Mouse (Mus musculus): ENCODE data around the gene Ednrb. TPM values are rescaled to one million over a fixed set of nuclear protein-coding genes. Genes with fewer than 3 reads are reported as not detected.

Gene Ednrb
- polyA plus RNA-seq, 1 experiment: 9.7 TPM

DNA sequence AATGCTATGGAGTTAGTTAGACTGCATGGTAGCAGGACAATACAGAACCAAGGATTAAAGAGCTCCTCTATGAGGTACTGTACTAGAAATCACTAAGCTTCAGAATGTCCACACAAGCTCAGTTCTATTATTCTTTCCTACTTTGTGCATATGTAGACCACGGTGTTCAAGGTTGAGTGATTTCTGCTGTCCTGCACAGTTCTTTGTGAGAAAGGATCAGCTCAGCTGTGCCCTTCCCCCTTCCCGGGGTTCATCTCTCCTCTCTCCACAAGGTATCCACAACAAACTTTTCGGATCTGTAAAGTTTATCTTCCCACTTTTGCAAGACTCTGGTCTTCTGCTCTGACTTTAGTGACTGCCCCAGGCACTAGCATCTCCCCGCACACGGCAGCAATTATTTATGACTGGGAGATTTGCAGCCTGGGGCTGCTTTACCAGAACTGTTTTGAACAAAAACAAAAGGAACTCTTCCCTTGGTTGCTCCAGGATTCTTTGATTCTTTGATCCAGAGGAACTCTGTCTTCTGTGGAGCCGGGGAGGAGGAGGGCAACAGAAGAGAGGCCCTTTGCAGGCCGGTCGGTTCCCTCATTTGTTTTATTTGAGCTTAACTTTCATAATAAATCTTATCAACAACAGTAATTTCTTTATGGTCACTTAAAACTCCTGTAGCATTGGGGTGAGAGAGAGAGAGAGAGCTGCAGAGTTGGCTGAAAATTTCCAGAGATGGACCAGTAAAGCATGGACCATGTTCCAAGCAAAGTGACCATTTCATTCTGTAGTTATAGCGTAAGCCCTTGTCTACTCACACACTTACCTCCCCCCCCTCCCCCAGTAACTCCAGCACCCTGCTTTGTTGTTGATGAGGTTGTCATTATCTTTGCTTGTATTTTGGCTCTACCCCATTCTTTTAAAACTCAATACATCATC is 74.6 kb downstream of the Ednrb start:
- WGBS: 31% methylated on average over 9 of the region's 9 CpGs
- Histone ChIP-seq H3K27ac (ENCODE audit: insufficient read depth, low read depth, low read length) (no peak overlapping the region), H3K4me3 (ENCODE audit: insufficient read depth, low read depth, low read length) (no peak overlapping the region), H3K4me1 (ENCODE audit: control insufficient read depth, insufficient read depth, low read length) (no peaks in the 10 kb centered on the region), H3K36me3 (ENCODE audit: control insufficient read depth, insufficient read depth, low read length) (no peaks in the 10 kb centered on the region), H3K27me3 (replicated peaks; ENCODE audit: control insufficient read depth, insufficient read depth, low read length) (no peaks in the 10 kb centered on the region)
- no peak for TF ChIP-seq CTCF (conservative IDR thresholded peaks at IDR 0.05; ENCODE audit: insufficient read depth, insufficient read length, low read depth, low read length)
- TF ChIP-seq POLR2A (IDR thresholded peaks at IDR 0.05; ENCODE audit: low read depth, low read length): no peak
- no peak for DNase-seq

DNA sequence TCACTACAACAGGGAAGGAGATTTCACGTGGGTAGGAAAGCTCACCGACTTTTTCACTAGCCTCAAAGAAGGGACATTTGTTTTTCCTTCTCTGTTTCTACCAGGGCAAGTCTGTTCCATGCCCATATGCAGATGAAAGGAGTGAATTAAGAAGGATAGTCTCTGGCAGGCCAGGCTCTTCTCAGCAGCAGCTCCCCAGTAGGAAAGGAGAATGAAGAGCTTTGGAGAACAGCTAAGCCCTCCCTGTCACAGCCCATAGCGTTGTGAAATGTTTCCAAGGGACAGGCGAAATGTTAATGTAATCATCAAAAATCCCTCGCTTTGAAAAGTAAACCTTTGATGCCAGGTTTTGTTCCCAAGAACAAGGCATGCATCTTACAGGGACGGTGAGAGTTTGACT is 76.7 kb downstream of the Ednrb start:
- TF ChIP-seq POLR2A (IDR thresholded peaks at IDR 0.05; ENCODE audit: low read depth, low read length) (no peak), CTCF (conservative IDR thresholded peaks at IDR 0.05; ENCODE audit: insufficient read depth, insufficient read length, low read depth, low read length) (no peak)
- 81% methylated on average over 6 of the region's 6 CpGs for WGBS
- no peak for DNase-seq
- H3K27me3 ChIP-seq (replicated peaks; ENCODE audit: control insufficient read depth, insufficient read depth, low read length): no peaks in the 10 kb centered on the region
- no peaks in the 10 kb centered on the region for H3K36me3 ChIP-seq (ENCODE audit: control insufficient read depth, insufficient read depth, low read length)
- H3K27ac ChIP-seq (ENCODE audit: insufficient read depth, low read depth, low read length): no peak overlapping the region
- no peak overlapping the region for H3K4me3 ChIP-seq (ENCODE audit: insufficient read depth, low read depth, low read length)
- no peaks in the 10 kb centered on the region for H3K4me1 ChIP-seq (ENCODE audit: control insufficient read depth, insufficient read depth, low read length)

Other genes with a start within 250 kb of the Ednrb start
- 3.8 and 4.1 TPM in 2 replicates for gene Slain1, start 194.2 kb downstream of the Ednrb start, polyA plus RNA-seq (2012; rRNA removed)